Mouse (Mus musculus) bone marrow macrophage, adult 2 months (primary cell): Measurements from ENCODE around the gene Aig1.

Experiments used
- CTCF ChIP-seq: IDR thresholded peaks from 2 replicates; pipeline ENCODE4 v1.5.1; 2012; ENCODE audit warnings: low read depth, mild to moderate bottlenecking, low read length, moderate library complexity
- POLR2A ChIP-seq: IDR thresholded peaks from 2 replicates; pipeline ENCODE4 v1.6.1; 2012; ENCODE audit warnings: mild to moderate bottlenecking, low read depth, low read length, borderline replicate concordance

DNA sequence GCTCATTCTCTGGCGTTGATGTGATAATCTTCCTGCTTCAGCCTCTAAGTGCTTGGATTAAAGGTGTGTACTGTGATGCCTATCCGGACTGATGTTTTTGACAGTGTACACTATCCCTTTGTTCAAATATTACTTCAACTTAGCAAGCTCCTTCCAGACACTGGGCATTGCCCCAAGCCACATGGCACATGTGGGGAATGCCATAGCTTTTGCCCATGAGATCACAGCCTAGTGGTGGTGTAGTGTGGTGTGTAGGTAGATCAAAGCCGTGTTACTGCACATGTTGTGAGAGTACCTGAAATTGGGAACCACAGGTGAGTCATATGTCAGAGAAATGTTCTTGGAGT lies 193.8 kb downstream of the Aig1 start:
- no peak for TF ChIP-seq POLR2A
- no peak for TF ChIP-seq CTCF
